Mouse (Mus musculus) ES-E14 (cell line): ENCODE measurements around the gene Slc25a47.

Experiments used
- CHD2 ChIP-seq: IDR thresholded peaks from 2 replicates; pipeline ENCODE4 v1.6.1; 2014; ENCODE audit warnings: mild to moderate bottlenecking, low read depth, low read length, inconsistent platforms
- HCFC1 ChIP-seq: IDR thresholded peaks from 2 replicates; pipeline ENCODE4 v1.6.1; 2012; ENCODE audit warnings: low read length, inconsistent platforms, borderline replicate concordance; ENCODE audit not compliant: insufficient read depth

- TF ChIP-seq HCFC1 (no peak), CHD2 (no peak)
Observed at GRCm38 (mm10) chr12:108834786-108835185, 1.1 kb upstream of the Slc25a47 start.
